Mouse (Mus musculus) lung, postnatal 10 days (tissue): ENCODE results near the gene Itgb3bp.

Experiments used
- DNase-seq: peaks from one replicate; pipeline ENCODE4 v3.0.0; 2021

Itgb3bp gene

GRCm38 (mm10) chr4:99929613-99930517, at the start of gene Itgb3bp:
Gene Itgb3bp (minus strand): TSS chr4:99929813.
- peak; percentile 81 for DNase-seq

GRCm38 (mm10) chr4:99979326-99979725, 49.7 kb upstream of the Itgb3bp start:
- DNase-seq: no peak

GRCm38 (mm10) chr4:99974375-99974774, 44.8 kb upstream of the Itgb3bp start:
- DNase-seq: no peak

- no peak for DNase-seq
Observed at GRCm38 (mm10) chr4:99973931-99974330, 44.3 kb upstream of the Itgb3bp start.

- no peak for DNase-seq
Observed at GRCm38 (mm10) chr4:99972886-99973285, 43.3 kb upstream of the Itgb3bp start.

GRCm38 (mm10) chr4:99970097-99970496, 40.5 kb upstream of the Itgb3bp start:
- DNase-seq: peak; percentile 46

GRCm38 (mm10) chr4:99969328-99969727, 39.7 kb upstream of the Itgb3bp start:
- DNase-seq: peak; percentile 47

GRCm38 (mm10) chr4:99966555-99966954, 36.9 kb upstream of the Itgb3bp start:
- no peak for DNase-seq

GRCm38 (mm10) chr4:99959308-99959707, 29.7 kb upstream of the Itgb3bp start:
- no peak for DNase-seq

GRCm38 (mm10) chr4:99958084-99958815, 28.6 kb upstream of the Itgb3bp start:
- no peak for DNase-seq

GRCm38 (mm10) chr4:99957186-99957585, 27.6 kb upstream of the Itgb3bp start:
- DNase-seq: no peak

- DNase-seq: no peak
Observed at GRCm38 (mm10) chr4:99955396-99955795, 25.8 kb upstream of the Itgb3bp start.

GRCm38 (mm10) chr4:99953904-99954303, 24.3 kb upstream of the Itgb3bp start:
- no peak for DNase-seq

GRCm38 (mm10) chr4:99947896-99948295, 18.3 kb upstream of the Itgb3bp start:
- DNase-seq: no peak

GRCm38 (mm10) chr4:99947192-99947591, 17.6 kb upstream of the Itgb3bp start:
- peak; percentile 18 for DNase-seq

- DNase-seq: no peak
Observed at GRCm38 (mm10) chr4:99946516-99946915, 16.9 kb upstream of the Itgb3bp start.

GRCm38 (mm10) chr4:99945011-99945410, 15.4 kb upstream of the Itgb3bp start:
- no peak for DNase-seq

GRCm38 (mm10) chr4:99944606-99945005, 15.0 kb upstream of the Itgb3bp start:
- DNase-seq: no peak

GRCm38 (mm10) chr4:99941655-99942414, 12.2 kb upstream of the Itgb3bp start:
- DNase-seq: peak; percentile 72

GRCm38 (mm10) chr4:99939711-99940505, 10.3 kb upstream of the Itgb3bp start:
- DNase-seq: peak; percentile 33

GRCm38 (mm10) chr4:99936278-99936677, 6.7 kb upstream of the Itgb3bp start:
- DNase-seq: no peak

GRCm38 (mm10) chr4:99934859-99935258, 5.2 kb upstream of the Itgb3bp start:
- DNase-seq: peak; percentile 24
